Mouse (Mus musculus) small intestine, adult 2 months (tissue): ENCODE results near the gene 7530416G11Rik. TPM values are rescaled to one million over a fixed set of nuclear protein-coding genes. Genes with fewer than 3 reads are reported as not detected.

ENCODE experiments used
- H3K27ac ChIP-seq: fragments of 200-500 bp; 2 replicates; pipeline ENCODE4 v1.5.1; 2012; ENCODE audit warnings: low read depth, low read length, control low read depth, inconsistent platforms; ENCODE audit not compliant: insufficient read depth
- H3K27me3 ChIP-seq: fragments of 200-500 bp; 2 replicates; pipeline ENCODE4 v1.6.1; 2012; ENCODE audit warnings: mild to moderate bottlenecking, moderate library complexity, low read length, inconsistent platforms; ENCODE audit not compliant: control insufficient read depth, insufficient read depth
- H3K36me3 ChIP-seq: fragments of 200-500 bp; 2 replicates; pipeline ENCODE4 v1.6.1; 2012; ENCODE audit warnings: mild to moderate bottlenecking, low read length, control low read depth, inconsistent platforms; ENCODE audit not compliant: control insufficient read depth, insufficient read depth
- H3K4me1 ChIP-seq: fragments of 200-500 bp; 2 replicates; pipeline ENCODE4 v1.6.1; 2012; ENCODE audit warnings: low read length, inconsistent platforms, mixed read lengths; ENCODE audit not compliant: control insufficient read depth, insufficient read depth, insufficient read length
- H3K4me3 ChIP-seq: fragments of 200-500 bp; 2 replicates; pipeline ENCODE4 v1.5.1; 2012; ENCODE audit warnings: low read depth, mild to moderate bottlenecking, control low read depth, inconsistent platforms, low read length, moderate library complexity
- CTCF ChIP-seq: fragments of 200-500 bp; IDR thresholded peaks from 2 replicates; pipeline ENCODE4 v1.5.1; 2012; ENCODE audit warnings: low read depth, mild to moderate bottlenecking, control low read depth, inconsistent platforms, low read length, moderate library complexity, mixed read lengths; ENCODE audit not compliant: insufficient replicate concordance, insufficient read length; ENCODE audit errors: extremely low read depth
- POLR2A ChIP-seq: fragments of 200-500 bp; IDR thresholded peaks from 2 replicates; pipeline ENCODE4 v1.6.1; 2012; ENCODE audit warnings: low read depth, mild to moderate bottlenecking, control low read depth, inconsistent platforms, low read length, moderate library complexity
- WGBS: fragments of 180-500 bp; shearing (Covaris S2); methylation state at CpG from one replicate; pipeline ENCODE4 v1.1.7; 2018; 5-methylcytosine and 5-hydroxymethylcytosine counted together
- polyA plus RNA-seq: library from polyadenylated mRNA; depleted of rRNA; stranded (reverse); fragments of >200 nt; gene quantifications from 2 replicates; pipeline ENCODE4 v1.2.3, GENCODE M21; 2012; rRNA removed

The 7530416G11Rik gene
- polyA plus RNA-seq, 1 experiment = not detected

- Histone ChIP-seq H3K27ac (no peak overlapping the region), H3K27me3 (no peaks in the 10 kb centered on the region), H3K36me3 (no peaks in the 10 kb centered on the region; the same call in 1 of the 2 replicates), H3K4me3 (no peak overlapping the region), H3K4me1 (no peaks in the 10 kb centered on the region)
- TF ChIP-seq CTCF (no peak), POLR2A (no peak)
- WGBS = 74% methylated on average over 3 of the region's 3 CpGs
Observed at GRCm38 (mm10) chr15:85446652-85447051, 56.4 kb downstream of the 7530416G11Rik start.

Other genes starting within 250 kb of the 7530416G11Rik start
- gene Atxn10, start 167.0 kb downstream of the 7530416G11Rik start, polyA plus RNA-seq = 13.7 and 14.5 TPM in 2 replicates
- gene Wnt7b, start 79.2 kb upstream of the 7530416G11Rik start, polyA plus RNA-seq = 0.14 TPM in 1 of 2 replicates, not detected in the other
- gene Ppara, start 231.8 kb upstream of the 7530416G11Rik start, polyA plus RNA-seq = 3.7 and 7.2 TPM in 2 replicates